Mouse (Mus musculus): ENCODE measurements around the gene Ube2q1. TPM values are rescaled to one million over a fixed set of nuclear protein-coding genes. Genes with fewer than 3 reads are reported as not detected.

Gene Ube2q1
- 91.8 TPM for polyA plus RNA-seq (2017; shearing (Covaris generic))

GRCm38 (mm10) chr3:89772968-89773709, at the start of gene Ube2q1:
Gene Ube2q1, plus strand, starts transcription at chr3:89773616.

GRCm38 (mm10) chr3:89764119-89764724, 9.2 kb upstream of the Ube2q1 start, which contains the start of gene Chrnb2:
Gene Chrnb2, minus strand, starts transcription at chr3:89764632.

GRCm38 (mm10) chr3:89830815-89831591, 57.6 kb downstream of the Ube2q1 start, which contains the start of gene She:
Gene She, plus strand, starts transcription at chr3:89831370.

Other genes starting within 250 kb of the Ube2q1 start
- gene Adar, start 58.6 kb upstream of the Ube2q1 start, polyA plus RNA-seq (2017; shearing (Covaris generic)): 107 TPM
- gene Chrnb2, start 9.0 kb upstream of the Ube2q1 start, polyA plus RNA-seq (2017; shearing (Covaris generic)): 1.8 TPM
- gene She, start 57.8 kb downstream of the Ube2q1 start, polyA plus RNA-seq (2017; shearing (Covaris generic)): 9.0 TPM
- gene Il6ra, start 139.6 kb downstream of the Ube2q1 start, polyA plus RNA-seq (2017; shearing (Covaris generic)): 90.8 TPM
- gene Atp8b2, start 189.9 kb downstream of the Ube2q1 start, polyA plus RNA-seq (2017; shearing (Covaris generic)): 109 TPM
- gene Hax1, start 225.2 kb downstream of the Ube2q1 start, polyA plus RNA-seq (2017; shearing (Covaris generic)): 95.3 TPM